Mouse (Mus musculus) embryonic facial prominence, embryonic 13.5 days (tissue): ENCODE results near the gene Arpc2. TPM values are rescaled to one million over a fixed set of nuclear protein-coding genes. Genes with fewer than 3 reads are reported as not detected.

Experiments
- ATAC-seq: fragments of 200-750 bp; cut with Nextera tagmentation; 2 replicates; pipeline ENCODE4 v1.8.0; 2017; ENCODE audit warnings: low read depth; ENCODE audit not compliant: insufficient number of reproducible peaks, insufficient read depth, low FRiP score, low TSS enrichment
- H3K27ac ChIP-seq: fragments of 300-500 bp; sonication (generic); 2 replicates; pipeline ENCODE4 v1.5.1; 2015; ENCODE audit warnings: moderate library complexity, mild to moderate bottlenecking, inconsistent platforms
- H3K27me3 ChIP-seq: fragments of 300-500 bp; sonication (generic); 2 replicates; pipeline ENCODE4 v1.6.1; 2015; ENCODE audit warnings: mild to moderate bottlenecking, inconsistent platforms
- H3K36me3 ChIP-seq: fragments of 300-500 bp; sonication (generic); 2 replicates; pipeline ENCODE4 v1.6.1; 2015; ENCODE audit warnings: mild to moderate bottlenecking, inconsistent platforms
- H3K4me1 ChIP-seq: fragments of 300-500 bp; sonication (generic); 2 replicates; pipeline ENCODE4 v1.6.1; 2015; ENCODE audit warnings: inconsistent platforms
- H3K4me2 ChIP-seq: fragments of 300-500 bp; sonication (generic); 2 replicates; pipeline ENCODE4 v1.6.1; 2015; ENCODE audit warnings: moderate library complexity, mild to moderate bottlenecking, inconsistent platforms
- H3K4me3 ChIP-seq: fragments of 300-500 bp; sonication (generic); 2 replicates; pipeline ENCODE4 v1.5.1; 2015; ENCODE audit warnings: mild to moderate bottlenecking, inconsistent platforms
- H3K9ac ChIP-seq: fragments of 300-500 bp; sonication (generic); 2 replicates; pipeline ENCODE4 v1.6.1; 2015; ENCODE audit warnings: mild to moderate bottlenecking, inconsistent platforms
- H3K9me3 ChIP-seq: fragments of 300-500 bp; sonication (generic); 2 replicates; pipeline ENCODE4 v1.6.1; 2016; ENCODE audit warnings: inconsistent platforms
- WGBS: fragments of 180-500 bp; shearing (Covaris S2); methylation state at CpG from one replicate; pipeline ENCODE4 v1.1.7; 2015; ENCODE audit warnings: mixed read lengths; 5-methylcytosine and 5-hydroxymethylcytosine counted together
- polyA plus RNA-seq: library from polyadenylated mRNA; unstranded; fragments of >200 nt; fragmentation: Nextera tagmentation; extraction: Ambion mirVana; gene quantifications from 2 replicates; pipeline ENCODE4 v1.2.1, GENCODE M21; 2015

Gene Arpc2
- 400 and 419 TPM in 2 replicates for polyA plus RNA-seq

- 2% methylated on average over 55 of the region's 55 CpGs for WGBS
- Histone ChIP-seq H3K27ac (peak within 1 kb of the TSS; percentile 88), H3K36me3 (no peaks in the 10 kb centered on the region), H3K9me3 (no peaks in the 10 kb centered on the region), H3K4me3 (peak within 1 kb of the TSS; percentile 98), H3K9ac (peak within 1 kb of the TSS; percentile 96), H3K27me3 (no peaks in the 10 kb centered on the region), H3K4me2 (peak within 1 kb of the TSS; percentile 86), H3K4me1 (peaks cover 35% of the 10 kb centered on the region)
- ATAC-seq: peak; percentile 85
These were observed at the start of gene Arpc2 for GRCm38 (mm10) chr1:74235938-74236589. Arpc2 (plus strand) TSS chr1:74236084.

GRCm38 (mm10) chr1:74190471-74190870 lies 45.4 kb upstream of the Arpc2 start:
- no peak overlapping the region for H3K9ac ChIP-seq
- 88% methylated on average over 7 of the region's 7 CpGs for WGBS
- H3K9me3 ChIP-seq: no peaks in the 10 kb centered on the region
- no peak for ATAC-seq
- no peak overlapping the region for H3K27ac ChIP-seq
- no peak overlapping the region for H3K4me2 ChIP-seq
- no peaks in the 10 kb centered on the region for H3K36me3 ChIP-seq
- H3K4me1 ChIP-seq: no peaks in the 10 kb centered on the region
- no peak overlapping the region for H3K4me3 ChIP-seq
- no peaks in the 10 kb centered on the region for H3K27me3 ChIP-seq

- Histone ChIP-seq H3K9ac (no peak overlapping the region), H3K4me1 (peaks cover 4% of the 10 kb centered on the region), H3K27me3 (no peaks in the 10 kb centered on the region), H3K9me3 (no peaks in the 10 kb centered on the region), H3K36me3 (no peaks in the 10 kb centered on the region), H3K27ac (no peak overlapping the region), H3K4me3 (no peak overlapping the region), H3K4me2 (no peak overlapping the region)
- ATAC-seq: no peak
- WGBS: 82% methylated on average over 2 of the region's 2 CpGs
These were observed 43.2 kb upstream of the Arpc2 start for GRCm38 (mm10) chr1:74192711-74193110.

GRCm38 (mm10) chr1:74194445-74194844 lies 41.4 kb upstream of the Arpc2 start, which contains the start of gene Cxcr1:
Cxcr1 (minus strand) TSS chr1:74194631.
- no peaks in the 10 kb centered on the region for H3K27me3 ChIP-seq
- H3K4me1 ChIP-seq: peaks cover 11% of the 10 kb centered on the region
- no peaks in the 10 kb centered on the region for H3K36me3 ChIP-seq
- no peak for ATAC-seq
- WGBS: 68% methylated on average over 8 of the region's 8 CpGs
- H3K9ac ChIP-seq: no peak within 1 kb of the TSS
- no peak within 1 kb of the TSS for H3K4me3 ChIP-seq
- H3K9me3 ChIP-seq: no peaks in the 10 kb centered on the region
- no peak within 1 kb of the TSS for H3K4me2 ChIP-seq
- H3K27ac ChIP-seq: no peak within 1 kb of the TSS

- no peak overlapping the region for H3K9ac ChIP-seq
- H3K4me2 ChIP-seq: no peak overlapping the region
- no peak overlapping the region for H3K4me3 ChIP-seq
- H3K27ac ChIP-seq: no peak overlapping the region; the same call in 1 of the 2 replicates
- H3K36me3 ChIP-seq: no peaks in the 10 kb centered on the region
- WGBS: 38% methylated on average over 7 of the region's 7 CpGs
- no peaks in the 10 kb centered on the region for H3K27me3 ChIP-seq
- ATAC-seq: no peak
- peaks cover 15% of the 10 kb centered on the region for H3K4me1 ChIP-seq
- no peaks in the 10 kb centered on the region for H3K9me3 ChIP-seq
These were observed 39.9 kb upstream of the Arpc2 start for GRCm38 (mm10) chr1:74195961-74196360.

GRCm38 (mm10) chr1:74196621-74197419 lies 39.1 kb upstream of the Arpc2 start:
- Histone ChIP-seq H3K4me2 (no peak overlapping the region), H3K36me3 (no peaks in the 10 kb centered on the region), H3K4me3 (no peak overlapping the region), H3K27me3 (no peaks in the 10 kb centered on the region), H3K4me1 (peaks cover 17% of the 10 kb centered on the region), H3K9me3 (no peaks in the 10 kb centered on the region), H3K9ac (0 out of 2 replicates have a peak overlapping the region, but pooled peaks have one; percentile 27), H3K27ac (no peak overlapping the region; the same call in 1 of the 2 replicates)
- no peak for ATAC-seq
- WGBS: 72% methylated on average over 17 of the region's 17 CpGs

- H3K27ac ChIP-seq: no peak overlapping the region
- 81% methylated on average over 12 of the region's 12 CpGs for WGBS
- H3K27me3 ChIP-seq: no peaks in the 10 kb centered on the region
- peaks cover 17% of the 10 kb centered on the region for H3K4me1 ChIP-seq
- no peak for ATAC-seq
- H3K36me3 ChIP-seq: no peaks in the 10 kb centered on the region
- H3K4me3 ChIP-seq: no peak overlapping the region
- no peaks in the 10 kb centered on the region for H3K9me3 ChIP-seq
- no peak overlapping the region for H3K4me2 ChIP-seq
- no peak overlapping the region for H3K9ac ChIP-seq
These were observed 38.0 kb upstream of the Arpc2 start for GRCm38 (mm10) chr1:74197726-74198470.

GRCm38 (mm10) chr1:74199046-74199445 lies 36.8 kb upstream of the Arpc2 start:
- no peak for ATAC-seq
- Histone ChIP-seq H3K27me3 (no peaks in the 10 kb centered on the region), H3K27ac (no peak overlapping the region), H3K9me3 (no peaks in the 10 kb centered on the region), H3K9ac (no peak overlapping the region), H3K4me1 (peaks cover 17% of the 10 kb centered on the region), H3K4me3 (no peak overlapping the region), H3K36me3 (no peaks in the 10 kb centered on the region), H3K4me2 (no peak overlapping the region)
- 69% methylated on average over 8 of the region's 8 CpGs for WGBS

- Histone ChIP-seq H3K4me2 (no peak overlapping the region), H3K4me1 (peaks cover 13% of the 10 kb centered on the region; the same call in 1 of the 2 replicates), H3K36me3 (no peaks in the 10 kb centered on the region), H3K27me3 (no peaks in the 10 kb centered on the region), H3K27ac (no peak overlapping the region), H3K9ac (no peak overlapping the region), H3K9me3 (no peaks in the 10 kb centered on the region), H3K4me3 (no peak overlapping the region)
- no peak for ATAC-seq
- WGBS: 67% methylated on average over 7 of the region's 7 CpGs
These were observed 34.6 kb upstream of the Arpc2 start for GRCm38 (mm10) chr1:74201048-74201844.

- Histone ChIP-seq H3K4me1 (peaks cover 13% of the 10 kb centered on the region; the same call in 1 of the 2 replicates), H3K27ac (no peak overlapping the region), H3K9me3 (no peaks in the 10 kb centered on the region), H3K36me3 (no peaks in the 10 kb centered on the region), H3K4me2 (no peak overlapping the region), H3K4me3 (no peak overlapping the region), H3K9ac (no peak overlapping the region), H3K27me3 (no peaks in the 10 kb centered on the region)
- WGBS: 63% methylated on average over 5 of the region's 5 CpGs
- no peak for ATAC-seq
These were observed 32.4 kb upstream of the Arpc2 start for GRCm38 (mm10) chr1:74203457-74203856.

- 61% methylated on average over 7 of the region's 7 CpGs for WGBS
- Histone ChIP-seq H3K9me3 (no peaks in the 10 kb centered on the region), H3K4me1 (peaks cover 4% of the 10 kb centered on the region; the same call in 1 of the 2 replicates), H3K4me2 (no peak overlapping the region), H3K9ac (no peak overlapping the region), H3K27me3 (no peaks in the 10 kb centered on the region), H3K27ac (no peak overlapping the region), H3K36me3 (no peaks in the 10 kb centered on the region), H3K4me3 (no peak overlapping the region)
- no peak for ATAC-seq
These were observed 30.0 kb upstream of the Arpc2 start for GRCm38 (mm10) chr1:74205881-74206280.
